Mouse (Mus musculus) kidney, postnatal 4 days (tissue): ENCODE results near the gene Trex1.

Experiments used
- DNase-seq, 2 experiments: peaks; one replicate each; pipeline ENCODE4 v3.0.0; 2021; ENCODE audit warnings: mixed read lengths in 2 of 2

Trex1 gene

DNA sequence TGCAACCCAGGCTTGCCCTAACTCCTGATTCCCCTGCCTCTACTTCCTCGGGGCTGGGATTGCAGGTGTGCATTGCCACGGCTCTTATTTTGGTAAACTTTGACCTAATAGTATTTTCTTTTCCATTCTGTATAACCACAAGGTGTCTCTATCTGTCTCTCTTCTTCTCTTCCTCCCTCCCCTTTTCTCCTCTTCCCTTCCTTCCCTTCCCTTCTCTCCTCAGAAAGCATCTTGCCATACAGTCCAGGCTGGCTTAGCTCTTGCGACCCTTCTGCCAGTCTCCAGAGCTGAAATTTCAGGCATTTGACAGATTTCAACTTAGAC, 8.9 kb downstream of the Trex1 start:
- DNase-seq = no peak

GRCm38 (mm10) chr9:109049996-109050673, 9.4 kb downstream of the Trex1 start:
- no peak for DNase-seq

GRCm38 (mm10) chr9:109049316-109049715, 10.2 kb downstream of the Trex1 start:
- no peak for DNase-seq

DNA sequence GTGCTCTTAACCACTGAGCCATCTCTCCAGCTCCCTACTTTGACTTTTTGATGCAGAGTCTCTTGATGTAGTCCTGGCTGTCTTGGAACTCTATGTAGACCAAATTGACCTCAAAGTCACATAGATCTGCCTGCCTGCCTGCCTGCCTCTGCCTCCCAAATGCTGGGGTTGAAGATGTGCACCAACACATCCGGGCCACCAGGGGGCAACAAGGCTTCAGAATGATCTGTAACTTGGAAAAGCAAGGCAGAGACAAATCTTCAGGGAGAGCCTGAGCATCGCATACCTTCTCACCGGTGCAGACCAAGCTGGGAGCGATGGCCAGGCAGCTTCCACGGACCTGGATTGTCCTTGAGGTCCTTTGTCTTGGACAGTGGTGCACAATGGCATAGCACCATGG, 13.2 kb downstream of the Trex1 start:
- peak; percentile 68 to 77 for DNase-seq

DNA sequence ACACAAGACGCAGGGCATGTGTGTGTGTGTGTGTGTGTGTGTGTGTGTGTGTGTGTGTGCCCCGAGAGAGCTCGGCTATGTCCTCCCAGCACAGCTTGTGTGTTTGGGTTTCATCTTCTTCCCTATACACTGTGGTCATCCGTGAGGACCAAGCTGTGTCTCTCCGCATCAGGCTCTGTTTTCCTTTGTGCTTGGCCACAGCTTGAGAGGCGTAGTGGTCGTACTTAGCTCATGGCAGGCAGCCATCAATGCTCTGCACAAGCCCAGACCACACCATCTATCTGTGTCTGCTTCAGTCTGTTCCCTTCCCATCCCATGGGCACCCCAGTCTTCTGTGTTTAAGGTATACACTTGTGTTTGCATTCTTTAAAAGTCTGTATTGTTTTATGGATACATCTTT, 18.2 kb downstream of the Trex1 start:
- DNase-seq = no peak

DNA sequence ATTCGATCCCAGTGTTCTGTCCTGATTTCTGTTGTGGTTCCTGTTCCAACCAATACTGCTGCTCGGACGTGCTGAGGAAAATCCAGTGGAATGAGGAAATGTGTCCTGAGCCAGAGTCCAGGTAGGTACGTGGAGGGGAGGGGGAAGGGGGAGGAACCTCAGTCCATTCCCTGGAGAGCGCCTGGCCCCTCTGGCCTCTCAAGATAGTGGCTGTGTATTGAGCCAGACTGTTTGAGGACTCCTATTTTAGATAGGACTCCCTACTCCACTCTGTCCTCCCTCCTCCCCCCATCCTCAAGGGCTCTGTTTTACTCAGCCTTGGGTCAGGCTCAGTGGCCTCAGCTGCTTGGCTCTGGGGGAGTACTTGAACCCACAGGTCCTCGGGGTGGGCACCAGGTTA, 18.6 kb downstream of the Trex1 start:
- peak in 1 of 2 experiments; percentile 46 for DNase-seq

DNA sequence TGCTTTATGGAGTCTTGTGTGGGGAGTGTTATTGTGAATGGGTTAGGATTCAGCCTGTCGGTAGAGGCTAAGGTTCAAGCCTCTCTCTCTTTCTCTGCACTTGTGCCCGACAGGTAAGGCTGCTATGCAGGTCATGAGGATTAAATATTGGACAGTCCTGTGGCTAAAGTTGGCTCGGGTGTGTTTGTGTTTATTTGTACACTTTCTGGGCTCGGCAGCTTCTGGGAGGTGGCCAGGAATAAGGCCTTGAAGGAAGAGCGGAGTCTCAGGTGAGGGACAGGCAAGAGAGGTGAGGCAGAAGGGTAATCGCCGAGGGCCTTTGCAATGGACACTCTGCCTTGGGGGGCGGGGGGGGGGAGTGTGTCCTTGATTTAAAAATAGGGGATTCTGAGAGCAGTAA, 19.3 kb downstream of the Trex1 start:
- DNase-seq = no peak

DNA sequence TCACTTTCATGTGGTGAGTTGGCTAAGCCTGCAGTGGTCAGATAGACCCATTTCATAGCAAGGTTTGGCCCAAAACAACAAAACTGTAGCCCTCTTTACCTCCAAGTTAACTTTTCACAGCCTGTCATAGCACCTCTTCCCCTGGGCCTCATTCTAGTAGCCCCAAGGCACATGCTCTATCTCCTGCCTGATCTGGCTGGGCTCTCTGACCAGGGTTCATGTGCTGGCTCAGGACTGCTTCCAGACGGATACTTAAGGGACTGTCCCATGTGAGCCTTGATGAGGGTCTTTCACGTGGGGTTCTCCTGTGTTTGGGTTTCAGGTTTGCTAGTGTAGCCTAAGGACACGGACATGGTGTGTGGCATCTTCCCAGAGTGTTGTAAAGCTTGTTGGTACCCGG, 19.9 kb downstream of the Trex1 start:
- no peak for DNase-seq

DNA sequence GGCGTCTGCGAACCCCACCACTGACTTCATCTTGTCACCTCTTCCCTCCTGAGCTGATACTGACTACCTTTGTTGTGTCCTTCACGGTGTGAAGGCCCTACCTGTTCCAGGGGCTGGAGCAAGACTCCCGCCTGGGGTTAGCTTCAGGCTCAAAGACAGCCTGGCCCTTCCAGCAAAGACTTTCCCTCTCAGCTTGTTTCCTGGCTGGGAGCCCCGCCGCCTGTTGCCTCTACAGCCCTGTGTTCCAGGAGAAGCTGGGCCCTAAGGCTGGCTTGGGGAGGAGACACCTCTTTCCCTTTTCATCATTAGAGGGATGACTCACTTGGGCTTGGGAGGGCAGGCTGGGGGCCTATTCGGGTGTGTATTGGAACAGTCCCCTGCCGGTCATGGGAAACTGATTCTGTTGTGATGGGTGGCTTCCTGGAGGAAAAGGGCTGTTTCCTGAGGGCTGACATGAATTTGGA, 20.6 kb downstream of the Trex1 start:
- DNase-seq = peak; percentile 65 to 70

DNA sequence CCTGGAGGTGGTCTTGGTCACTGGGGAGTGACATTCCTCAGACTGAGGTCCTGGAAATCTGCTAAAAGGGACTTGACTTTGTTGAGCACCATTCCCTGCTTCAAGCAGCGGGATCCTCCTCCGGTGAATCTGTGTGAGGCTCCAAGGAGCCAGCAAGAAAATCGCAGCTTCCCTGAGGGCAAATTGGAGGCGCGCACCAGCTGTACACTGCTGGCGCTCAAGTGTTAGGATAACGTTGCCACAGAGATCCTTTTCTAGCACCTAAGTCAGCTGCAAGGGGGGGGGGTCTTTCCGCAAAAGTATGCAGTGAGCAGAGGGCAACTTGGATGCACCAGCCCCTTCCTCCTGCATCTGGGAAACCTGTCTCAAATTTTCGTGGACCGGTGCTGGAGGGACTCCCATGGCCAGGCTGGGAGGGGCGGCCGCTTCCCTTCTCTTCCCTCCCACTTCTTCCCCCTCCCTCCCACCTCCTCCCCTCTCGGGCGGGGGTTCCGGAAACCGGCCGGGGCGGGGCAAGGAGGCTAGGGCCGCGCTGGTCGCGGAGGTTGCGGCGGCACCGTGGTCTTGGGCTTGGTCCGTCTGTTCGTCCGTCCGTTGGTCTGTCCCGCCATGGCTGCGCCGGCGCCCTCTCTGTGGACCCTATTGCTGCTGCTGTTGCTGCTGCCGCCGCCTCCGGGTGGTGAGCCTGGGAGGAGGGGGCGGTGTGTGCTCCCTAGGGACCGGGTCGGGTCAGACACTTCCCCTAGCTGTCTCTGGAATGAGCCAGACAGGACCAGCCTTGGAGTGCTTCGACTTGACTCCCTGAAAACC, 21.2 kb downstream of the Trex1 start, which contains the start of gene Shisa5:
Gene Shisa5 (plus strand): TSS at position 480 of the 810 bp plus-strand sequence.
- peak; percentile 86 to 90 for DNase-seq

DNA sequence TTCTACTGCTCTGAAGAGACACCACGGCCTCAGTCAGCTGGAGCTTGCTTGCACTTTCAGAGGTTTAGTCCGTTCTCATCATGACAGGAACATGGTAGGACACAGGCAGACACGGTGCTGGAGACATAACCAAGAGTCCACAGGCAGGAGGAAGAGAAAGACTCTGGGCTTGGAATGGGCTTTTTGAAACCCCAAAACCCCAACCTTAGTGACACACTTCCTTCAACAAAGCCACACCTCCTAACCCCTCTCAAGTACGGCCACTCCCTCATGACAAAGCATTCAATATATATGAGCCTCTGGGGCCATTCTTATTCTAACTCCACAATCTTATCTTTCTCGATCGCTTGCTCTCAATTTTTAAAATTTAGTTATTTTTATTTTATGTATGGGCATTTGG, 27.1 kb downstream of the Trex1 start:
- no peak for DNase-seq

DNA sequence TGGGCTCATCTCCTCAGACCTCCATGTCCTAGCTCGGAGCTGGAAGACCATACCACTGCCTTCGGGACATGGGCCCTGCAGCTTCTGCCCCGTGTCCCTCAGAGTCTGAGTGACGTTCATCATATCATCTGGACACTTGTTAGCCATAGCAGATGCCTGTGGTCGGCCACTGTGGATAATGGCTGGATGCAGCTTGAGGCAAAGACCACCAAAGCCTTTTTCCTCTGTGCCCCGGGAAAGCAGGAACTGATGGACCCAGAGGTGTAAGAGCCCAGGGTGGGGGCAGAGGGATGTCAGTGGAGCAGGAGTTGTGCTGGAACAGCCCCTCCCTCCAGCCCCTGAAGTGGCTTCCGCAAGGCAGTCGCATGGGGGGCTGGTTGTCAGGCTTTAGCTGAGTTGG, 27.8 kb downstream of the Trex1 start:
- no peak for DNase-seq

- no peak for DNase-seq
Observed at GRCm38 (mm10) chr9:109031001-109031400, 28.5 kb downstream of the Trex1 start.

DNA sequence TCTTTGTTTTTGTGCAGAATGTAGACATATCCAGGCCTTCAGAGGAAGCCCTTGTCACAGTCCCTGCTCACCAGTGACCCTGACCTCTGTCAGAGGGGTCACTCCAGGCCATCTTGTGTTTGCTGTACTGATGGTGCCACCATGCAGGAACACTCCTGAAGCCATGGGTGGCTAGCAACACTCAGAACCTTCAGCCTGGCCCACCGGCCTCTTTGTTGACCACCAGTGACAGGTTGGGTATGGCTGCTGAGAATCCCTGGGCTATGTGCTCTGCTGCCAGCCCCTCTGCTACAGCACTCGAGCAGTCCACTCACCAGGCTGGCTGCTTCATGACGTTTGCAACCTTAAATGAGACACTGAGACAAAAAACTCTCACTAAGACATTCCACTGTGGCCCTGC, 29.2 kb downstream of the Trex1 start:
- no peak for DNase-seq

DNA sequence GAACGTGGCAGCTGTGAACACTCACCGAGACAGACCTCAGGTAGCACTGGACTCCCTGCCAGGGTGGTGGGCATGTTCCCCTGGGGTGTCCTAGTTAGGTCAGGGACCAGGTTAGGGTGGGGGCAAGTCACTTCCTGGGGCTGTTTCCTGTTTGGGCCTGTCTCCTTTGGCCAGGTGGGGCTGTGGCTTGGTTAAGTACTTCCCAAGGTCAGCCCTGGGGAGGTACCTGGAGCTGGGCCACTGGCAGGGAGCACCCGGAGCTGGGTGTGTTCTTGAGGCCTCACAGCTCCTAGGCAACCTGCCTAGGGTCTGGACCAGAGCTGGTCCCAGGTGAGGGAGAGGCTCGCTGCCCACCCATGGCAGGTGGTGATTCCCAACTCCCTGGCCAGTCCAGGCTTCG, 30.6 kb downstream of the Trex1 start:
- DNase-seq = no peak

GRCm38 (mm10) chr9:109028421-109028820, 31.1 kb downstream of the Trex1 start:
- DNase-seq = no peak

GRCm38 (mm10) chr9:109027521-109027920, 32.0 kb downstream of the Trex1 start:
- DNase-seq = no peak

DNA sequence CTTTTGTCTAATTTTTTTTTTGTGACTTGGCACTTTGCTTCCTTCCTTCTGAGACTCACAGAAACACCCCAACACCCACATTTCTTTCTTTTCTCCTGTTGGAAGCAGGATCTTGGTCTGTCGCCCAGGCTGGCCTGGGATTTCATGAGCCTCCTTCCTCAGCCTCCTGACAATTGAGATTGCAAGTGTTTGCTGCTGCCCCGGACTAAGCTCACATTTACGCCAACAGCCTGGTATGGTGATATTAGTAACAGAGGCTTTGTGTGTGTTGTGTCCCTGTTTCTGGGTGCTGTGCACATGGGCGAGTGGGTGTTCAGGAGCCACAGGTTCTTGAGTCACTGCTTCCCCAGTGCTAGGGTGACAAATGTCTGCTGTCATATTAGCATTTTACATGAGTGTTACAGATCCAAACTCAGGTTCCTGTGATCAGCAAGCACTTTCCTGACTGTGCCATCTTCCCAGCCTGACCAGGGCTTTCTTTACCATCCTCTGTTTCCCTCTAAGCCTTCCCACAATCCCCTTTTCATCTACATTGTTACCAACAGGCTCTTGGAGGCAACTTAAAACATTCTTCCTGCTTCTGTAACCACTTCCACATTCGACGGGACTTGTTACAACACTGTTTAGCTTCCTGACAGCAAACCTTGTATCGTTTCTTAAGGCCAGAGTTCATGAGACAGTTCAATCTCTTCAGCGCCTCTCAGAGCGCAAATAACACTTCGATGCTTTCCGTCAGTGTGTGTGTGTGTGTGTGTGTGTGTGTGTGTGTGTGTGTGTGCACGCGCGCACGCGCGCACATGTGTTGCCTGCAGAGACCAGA, 36.5 kb downstream of the Trex1 start:
- DNase-seq = no peak

GRCm38 (mm10) chr9:109021428-109021827, 38.1 kb downstream of the Trex1 start:
- no peak for DNase-seq

- no peak for DNase-seq
Observed at GRCm38 (mm10) chr9:109016973-109017604, 42.4 kb downstream of the Trex1 start.

DNA sequence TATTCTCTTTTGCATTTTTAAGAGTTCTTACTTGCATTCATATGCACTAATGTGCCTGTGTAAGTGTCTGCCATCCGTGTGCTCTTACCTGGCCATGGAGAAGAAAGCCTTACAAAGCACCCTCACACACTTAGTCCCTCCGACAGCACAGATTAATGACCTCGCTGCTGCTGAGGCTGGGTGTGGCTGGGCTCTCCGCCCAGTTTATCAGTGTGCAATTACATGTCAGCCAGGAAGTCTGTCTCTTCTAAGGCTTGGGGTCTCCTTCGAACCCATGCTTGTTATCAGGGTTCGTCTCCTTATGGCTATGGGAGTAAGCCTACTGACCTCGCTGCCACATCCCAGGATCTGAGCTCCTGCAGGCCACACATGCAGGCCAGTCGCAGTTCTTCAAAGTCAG, 44.1 kb downstream of the Trex1 start:
- no peak for DNase-seq

- no peak for DNase-seq
Observed at GRCm38 (mm10) chr9:109010316-109010690, 49.2 kb downstream of the Trex1 start.
